Mouse (Mus musculus) liver, embryonic 14.5 days (tissue): Measurements from ENCODE around the gene Vwa7. TPM values are rescaled to one million over a fixed set of nuclear protein-coding genes. Genes with fewer than 3 reads are reported as not detected.
"Not testable (repeated sequence)": the region's sequence is repeated elsewhere in the genome, so short reads cannot be mapped to it uniquely, and the experiment has no call there.

Experiments
- ATAC-seq: fragments of 200-750 bp; cut with Nextera tagmentation; 2 replicates; pipeline ENCODE4 v1.8.0; 2017; ENCODE audit warnings: moderate number of reproducible peaks, mild to moderate bottlenecking, moderate library complexity; ENCODE audit not compliant: insufficient read depth
- DNase-seq, 3 experiments: peaks; one replicate each; pipeline ENCODE4 v3.0.0-alpha.2; 2012 to 2013; ENCODE audit warnings: low read depth in 3 of 3, low spot score in 3 of 3
- H3K27ac ChIP-seq: fragments of 300-500 bp; sonication (generic); 2 replicates; pipeline ENCODE4 v1.5.1; 2014; ENCODE audit warnings: moderate library complexity, mild to moderate bottlenecking, control low read depth, inconsistent platforms
- H3K27me3 ChIP-seq: fragments of 300-500 bp; sonication (generic); 2 replicates; pipeline ENCODE4 v1.6.1; 2014; ENCODE audit warnings: mild to moderate bottlenecking, low read length, moderate library complexity; ENCODE audit not compliant: control insufficient read depth, insufficient read depth
- H3K36me3 ChIP-seq: fragments of 300-500 bp; sonication (generic); replicated peaks from 2 replicates; pipeline ENCODE4 v1.6.1; 2014; ENCODE audit warnings: low read depth; ENCODE audit not compliant: control insufficient read depth, insufficient read depth
- H3K4me1 ChIP-seq, 2 experiments: fragments of 200-500 bp in 1 of 2; fragments of 300-500 bp in 1 of 2; sonication (generic) in 1 of 2; replicated peaks; 2 replicates each; pipeline ENCODE4 v1.6.1; 2012 to 2014; ENCODE audit warnings: antibody characterized with exemption in 1 of 2, inconsistent platforms in 1 of 2, low read length in 1 of 2; ENCODE audit not compliant: control insufficient read depth in 2 of 2, insufficient read depth in 2 of 2
- H3K4me2 ChIP-seq: fragments of 300-500 bp; sonication (generic); 2 replicates; pipeline ENCODE4 v1.6.1; 2014; ENCODE audit warnings: low read depth, mild to moderate bottlenecking, control low read depth, moderate library complexity
- H3K4me3 ChIP-seq, 2 experiments: fragments of 200-500 bp in 1 of 2; fragments of 300-500 bp in 1 of 2; sonication (generic) in 1 of 2; 2 replicates each; pipeline ENCODE4 v1.5.1; 2012 to 2014; ENCODE audit warnings: low read depth in 2 of 2, low read length in 2 of 2, mild to moderate bottlenecking in 2 of 2, control low read depth in 1 of 2, inconsistent platforms in 1 of 2, moderate library complexity in 1 of 2; ENCODE audit not compliant: insufficient read depth in 1 of 2
- H3K9ac ChIP-seq: fragments of 300-500 bp; sonication (generic); replicated peaks from 2 replicates; pipeline ENCODE4 v1.6.1; 2014; ENCODE audit warnings: mild to moderate bottlenecking, control low read depth, moderate library complexity
- H3K9me3 ChIP-seq: fragments of 300-500 bp; sonication (generic); 2 replicates; pipeline ENCODE4 v1.6.1; 2016; ENCODE audit warnings: low read length, mixed read lengths; ENCODE audit not compliant: control insufficient read depth
- CTCF ChIP-seq: IDR thresholded peaks from 2 replicates; pipeline ENCODE4 v1.5.1; 2016; ENCODE audit warnings: antibody characterized with exemption, low read depth, control low read depth
- EP300 ChIP-seq: IDR thresholded peaks from 2 replicates; pipeline ENCODE4 v1.6.1; 2016; ENCODE audit warnings: antibody characterized with exemption, low read depth
- WGBS: fragments of 180-500 bp; shearing (Covaris S2); extraction: QIAGEN DNeasy Blood & Tissue Kit; methylation state at CpG from one replicate; pipeline ENCODE4 v1.1.7; 2014; ENCODE audit not compliant: insufficient replicate concordance; 5-methylcytosine and 5-hydroxymethylcytosine counted together
- polyA plus RNA-seq, 2 experiments: library from polyadenylated mRNA; depleted of rRNA in 1 of 2; stranded (reverse) in 1 of 2; unstranded in 1 of 2; fragments of >200 nt; fragmentation: Nextera tagmentation in 1 of 2; extraction: Ambion mirVana in 1 of 2; gene quantifications; 2 replicates each; pipeline versions ENCODE4 v1.2.1 to v1.2.3; 2012 to 2014

Vwa7 gene
- polyA plus RNA-seq, 2 experiments: 0.18 TPM; not detected in 1

- H3K9me3 ChIP-seq: no peaks in the 10 kb centered on the region
- no peaks in the 10 kb centered on the region for H3K27me3 ChIP-seq
- WGBS: under 1% methylated on average over 58 of the region's 58 CpGs
- H3K4me2 ChIP-seq: peak within 1 kb of the TSS; percentile 95
- peaks cover 7 to 18% of the 10 kb centered on the region in 2 experiments; a peak in 3 of 4 replicates for H3K4me1 ChIP-seq
- peaks cover 22% of the 10 kb centered on the region for H3K36me3 ChIP-seq
- no peak for TF ChIP-seq EP300
- TF ChIP-seq CTCF: no peak
- H3K9ac ChIP-seq: peak within 1 kb of the TSS; percentile 95
- peak within 1 kb of the TSS; percentile 90 for H3K27ac ChIP-seq
- peak; percentile 85 to 87 (median 86) for DNase-seq
- H3K4me3 ChIP-seq: peak within 1 kb of the TSS; percentile 91 to 93
- ATAC-seq: peak; percentile 94
These were observed 34.6 kb upstream of the Vwa7 start, which contains the start of gene Lsm2 for GRCm38 (mm10) chr17:34981690-34982180. Lsm2 (plus strand) TSS chr17:34981862.

GRCm38 (mm10) chr17:34982328-34982727 is 34.1 kb upstream of the Vwa7 start:
- Histone ChIP-seq H3K36me3 (peaks cover 22% of the 10 kb centered on the region), H3K4me1 (peaks cover 7 to 18% of the 10 kb centered on the region in 2 experiments; a peak in 3 of 4 replicates), H3K9ac (peak overlapping the region; percentile 95), H3K4me3 (peak overlapping the region; percentile 91 to 93), H3K4me2 (peak overlapping the region; percentile 95), H3K27ac (peak overlapping the region; percentile 90), H3K9me3 (no peaks in the 10 kb centered on the region), H3K27me3 (no peaks in the 10 kb centered on the region)
- ATAC-seq: no peak; the same call in 1 of the 2 replicates
- WGBS: under 1% methylated on average over 15 of the region's 15 CpGs
- TF ChIP-seq EP300 (no peak), CTCF (no peak)
- no peak for DNase-seq

DNA sequence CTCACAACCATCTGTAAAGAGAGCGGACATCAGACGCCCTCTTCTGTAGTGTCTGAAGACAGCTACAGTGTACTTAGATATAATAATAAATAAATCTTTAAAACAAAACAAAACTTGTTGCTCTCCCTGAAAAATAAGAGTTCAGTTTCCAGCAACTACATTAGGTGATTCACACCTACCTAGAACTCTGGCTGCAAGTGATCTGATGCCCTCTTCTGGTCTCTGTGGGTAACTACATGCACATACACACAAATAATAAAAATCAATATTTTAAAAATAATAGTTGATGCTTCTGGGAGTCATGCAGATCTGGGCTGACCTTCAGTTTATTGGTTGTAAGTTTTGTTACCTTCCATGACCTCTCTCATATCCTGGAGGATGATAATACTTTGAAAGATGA is 32.2 kb upstream of the Vwa7 start:
- WGBS: 56% methylated on average over 2 of the region's 2 CpGs
- no peak for ATAC-seq
- no peaks in the 10 kb centered on the region for H3K9me3 ChIP-seq
- peaks cover 27% of the 10 kb centered on the region for H3K36me3 ChIP-seq
- H3K9ac ChIP-seq: no peak overlapping the region
- DNase-seq: peak in 1 of 3 experiments; percentile 30
- no peak overlapping the region for H3K4me2 ChIP-seq
- no peaks in the 10 kb centered on the region for H3K27me3 ChIP-seq
- TF ChIP-seq EP300 (no peak), CTCF (peak; percentile 70)
- H3K4me3 ChIP-seq: no peak overlapping the region
- peaks cover 7 to 18% of the 10 kb centered on the region in 2 experiments; a peak in 3 of 4 replicates for H3K4me1 ChIP-seq
- no peak overlapping the region for H3K27ac ChIP-seq

GRCm38 (mm10) chr17:34994751-34995150 is 21.6 kb upstream of the Vwa7 start:
- Histone ChIP-seq H3K27me3 (no peaks in the 10 kb centered on the region), H3K4me3 (no peak overlapping the region), H3K27ac (0 out of 2 replicates have a peak overlapping the region, but pooled peaks have one; percentile 18), H3K9me3 (no peaks in the 10 kb centered on the region), H3K9ac (no peak overlapping the region), H3K36me3 (peaks cover 23% of the 10 kb centered on the region), H3K4me1 (peaks cover 21 to 26% of the 10 kb centered on the region in 2 experiments), H3K4me2 (no peak overlapping the region)
- no peak for TF ChIP-seq EP300
- no peak for TF ChIP-seq CTCF
- ATAC-seq (no peak), DNase-seq (no peak)

GRCm38 (mm10) chr17:34995192-34995591 is 21.2 kb upstream of the Vwa7 start:
- Histone ChIP-seq H3K4me1 (peaks cover 21 to 26% of the 10 kb centered on the region in 2 experiments), H3K36me3 (peaks cover 23% of the 10 kb centered on the region)
- H3K9ac ChIP-seq, H3K27me3 ChIP-seq, H3K4me3 ChIP-seq, H3K4me2 ChIP-seq, H3K27ac ChIP-seq, ATAC-seq, H3K9me3 ChIP-seq, DNase-seq: not testable (repeated sequence)
- 79% methylated on average over 4 of the region's 4 CpGs for WGBS

- 79% methylated on average over 4 of the region's 4 CpGs for WGBS
- H3K27ac ChIP-seq: peak overlapping the region; percentile 39
- not testable (repeated sequence) for ATAC-seq, H3K9ac ChIP-seq, H3K27me3 ChIP-seq, DNase-seq, H3K9me3 ChIP-seq
- peaks cover 21 to 26% of the 10 kb centered on the region in 2 experiments for H3K4me1 ChIP-seq
- peak overlapping the region in 1 of 2 experiments; percentile 10; a peak in 1 of 4 replicates for H3K4me3 ChIP-seq
- peaks cover 23% of the 10 kb centered on the region for H3K36me3 ChIP-seq
- H3K4me2 ChIP-seq: peak overlapping the region; percentile 36; the same call in 1 of the 2 replicates
These were observed 20.5 kb upstream of the Vwa7 start for GRCm38 (mm10) chr17:34995927-34996326.
